Mouse (Mus musculus): ENCODE data around the gene Camk2n1. TPM values are rescaled to one million over a fixed set of nuclear protein-coding genes. Genes with fewer than 3 reads are reported as not detected.

Camk2n1 gene
- polyA plus RNA-seq, 1 experiment from 2014 or later: 6.1 TPM

- DNase-seq (ENCODE audit: low spot score, missing footprints) (no peak), ATAC-seq (ENCODE audit: low FRiP score) (no peak)
- Histone ChIP-seq H3K4me2 (no peak overlapping the region), H3K27ac (ENCODE audit: low read depth, low read length) (no peak overlapping the region), H3K27me3 (ENCODE audit: control insufficient read depth, insufficient read depth, low read length) (peaks cover 2% of the 10 kb centered on the region; the same call in 1 of the 2 replicates), H3K4me3 (ENCODE audit: low read depth, low read length) (no peak overlapping the region), H3K4me1 (ENCODE audit: control insufficient read depth, insufficient read depth, low read length) (peaks cover 14% of the 10 kb centered on the region), H3K9me3 (ENCODE audit: control insufficient read depth, low read length) (no peaks in the 10 kb centered on the region), H3K36me3 (ENCODE audit: control insufficient read depth, insufficient read depth, low read length) (no peaks in the 10 kb centered on the region), H3K9ac (ENCODE audit: low read length) (no peak overlapping the region)
- WGBS: 15% methylated on average over 7 of the region's 7 CpGs
Observed at GRCm38 (mm10) chr4:138469080-138469479, 15.0 kb downstream of the Camk2n1 start.

- Histone ChIP-seq H3K4me1 (ENCODE audit: control insufficient read depth, insufficient read depth, low read length) (no peaks in the 10 kb centered on the region), H3K4me3 (ENCODE audit: low read depth, low read length) (no peak overlapping the region), H3K27ac (ENCODE audit: low read depth, low read length) (no peak overlapping the region), H3K9ac (ENCODE audit: low read length) (no peak overlapping the region), H3K36me3 (ENCODE audit: control insufficient read depth, insufficient read depth, low read length) (no peaks in the 10 kb centered on the region), H3K4me2 (no peak overlapping the region), H3K27me3 (ENCODE audit: control insufficient read depth, insufficient read depth, low read length) (no peaks in the 10 kb centered on the region), H3K9me3 (ENCODE audit: control insufficient read depth, low read length) (no peaks in the 10 kb centered on the region)
- DNase-seq (ENCODE audit: low spot score, missing footprints): peak; percentile 49
- WGBS: 82% methylated on average over 7 of the region's 7 CpGs
- no peak for ATAC-seq (ENCODE audit: low FRiP score)
Observed at GRCm38 (mm10) chr4:138471241-138471640, 17.1 kb downstream of the Camk2n1 start.

- Histone ChIP-seq H3K4me2 (no peak overlapping the region), H3K27ac (ENCODE audit: low read depth, low read length) (no peak overlapping the region), H3K9ac (ENCODE audit: low read length) (no peak overlapping the region), H3K36me3 (ENCODE audit: control insufficient read depth, insufficient read depth, low read length) (no peaks in the 10 kb centered on the region), H3K4me1 (ENCODE audit: control insufficient read depth, insufficient read depth, low read length) (no peaks in the 10 kb centered on the region), H3K27me3 (ENCODE audit: control insufficient read depth, insufficient read depth, low read length) (no peaks in the 10 kb centered on the region), H3K4me3 (ENCODE audit: low read depth, low read length) (no peak overlapping the region), H3K9me3 (ENCODE audit: control insufficient read depth, low read length) (no peaks in the 10 kb centered on the region)
- no peak for DNase-seq (ENCODE audit: low spot score, missing footprints)
- 76% methylated on average over 7 of the region's 7 CpGs for WGBS
- ATAC-seq (ENCODE audit: low FRiP score): no peak
Observed at GRCm38 (mm10) chr4:138479595-138479994, 25.5 kb downstream of the Camk2n1 start.

- H3K4me1 ChIP-seq (ENCODE audit: control insufficient read depth, insufficient read depth, low read length): no peaks in the 10 kb centered on the region
- H3K4me2 ChIP-seq: no peak overlapping the region
- no peaks in the 10 kb centered on the region for H3K36me3 ChIP-seq (ENCODE audit: control insufficient read depth, insufficient read depth, low read length)
- WGBS: 68% methylated on average over 9 of the region's 9 CpGs
- DNase-seq (ENCODE audit: low spot score, missing footprints) (peak; percentile 47), ATAC-seq (ENCODE audit: low FRiP score) (no peak)
- no peak overlapping the region for H3K9ac ChIP-seq (ENCODE audit: low read length)
- no peak overlapping the region for H3K27ac ChIP-seq (ENCODE audit: low read depth, low read length)
- no peaks in the 10 kb centered on the region for H3K27me3 ChIP-seq (ENCODE audit: control insufficient read depth, insufficient read depth, low read length)
- H3K9me3 ChIP-seq (ENCODE audit: control insufficient read depth, low read length): no peaks in the 10 kb centered on the region
- H3K4me3 ChIP-seq (ENCODE audit: low read depth, low read length): no peak overlapping the region
Observed at GRCm38 (mm10) chr4:138480962-138481361, 26.8 kb downstream of the Camk2n1 start.

- H3K4me2 ChIP-seq: no peak overlapping the region
- no peak overlapping the region for H3K4me3 ChIP-seq (ENCODE audit: low read depth, low read length)
- H3K4me1 ChIP-seq (ENCODE audit: control insufficient read depth, insufficient read depth, low read length): 0 out of 2 replicates have a peak, but pooled peaks cover under 1% of the 10 kb centered on the region
- H3K9me3 ChIP-seq (ENCODE audit: control insufficient read depth, low read length): no peaks in the 10 kb centered on the region
- no peak overlapping the region for H3K9ac ChIP-seq (ENCODE audit: low read length)
- no peaks in the 10 kb centered on the region for H3K27me3 ChIP-seq (ENCODE audit: control insufficient read depth, insufficient read depth, low read length)
- ATAC-seq (ENCODE audit: low FRiP score) (no peak), DNase-seq (ENCODE audit: low spot score, missing footprints) (peak; percentile 37)
- no peak overlapping the region for H3K27ac ChIP-seq (ENCODE audit: low read depth, low read length)
- 73% methylated on average over 8 of the region's 8 CpGs for WGBS
- H3K36me3 ChIP-seq (ENCODE audit: control insufficient read depth, insufficient read depth, low read length): no peaks in the 10 kb centered on the region
Observed at GRCm38 (mm10) chr4:138482721-138483120, 28.6 kb downstream of the Camk2n1 start.

GRCm38 (mm10) chr4:138488241-138488640, 34.1 kb downstream of the Camk2n1 start:
- Histone ChIP-seq H3K27ac (ENCODE audit: low read depth, low read length) (no peak overlapping the region; the same call in 1 of the 2 replicates), H3K27me3 (ENCODE audit: control insufficient read depth, insufficient read depth, low read length) (no peaks in the 10 kb centered on the region), H3K4me2 (no peak overlapping the region), H3K36me3 (ENCODE audit: control insufficient read depth, insufficient read depth, low read length) (no peaks in the 10 kb centered on the region), H3K9ac (ENCODE audit: low read length) (no peak overlapping the region), H3K9me3 (ENCODE audit: control insufficient read depth, low read length) (no peaks in the 10 kb centered on the region), H3K4me1 (ENCODE audit: control insufficient read depth, insufficient read depth, low read length) (peaks cover 13% of the 10 kb centered on the region), H3K4me3 (ENCODE audit: low read depth, low read length) (no peak overlapping the region)
- WGBS: 35% methylated on average over 8 of the region's 8 CpGs
- DNase-seq (ENCODE audit: low spot score, missing footprints) (no peak), ATAC-seq (ENCODE audit: low FRiP score) (no peak)

GRCm38 (mm10) chr4:138491088-138491487, 37.0 kb downstream of the Camk2n1 start:
- WGBS: 73% methylated on average over 4 of the region's 4 CpGs
- Histone ChIP-seq H3K4me1 (ENCODE audit: control insufficient read depth, insufficient read depth, low read length) (peaks cover 38% of the 10 kb centered on the region), H3K4me3 (ENCODE audit: low read depth, low read length) (no peak overlapping the region), H3K9ac (ENCODE audit: low read length) (no peak overlapping the region), H3K27me3 (ENCODE audit: control insufficient read depth, insufficient read depth, low read length) (no peaks in the 10 kb centered on the region), H3K9me3 (ENCODE audit: control insufficient read depth, low read length) (no peaks in the 10 kb centered on the region), H3K4me2 (no peak overlapping the region), H3K36me3 (ENCODE audit: control insufficient read depth, insufficient read depth, low read length) (no peaks in the 10 kb centered on the region), H3K27ac (ENCODE audit: low read depth, low read length) (no peak overlapping the region)
- ATAC-seq (ENCODE audit: low FRiP score): no peak
- DNase-seq (ENCODE audit: low spot score, missing footprints): no peak

- ATAC-seq (ENCODE audit: low FRiP score) (no peak), DNase-seq (ENCODE audit: low spot score, missing footprints) (no peak)
- Histone ChIP-seq H3K9me3 (ENCODE audit: control insufficient read depth, low read length) (no peaks in the 10 kb centered on the region), H3K4me3 (ENCODE audit: low read depth, low read length) (no peak overlapping the region), H3K27ac (ENCODE audit: low read depth, low read length) (peak overlapping the region; percentile 25; the same call in 1 of the 2 replicates), H3K36me3 (ENCODE audit: control insufficient read depth, insufficient read depth, low read length) (no peaks in the 10 kb centered on the region), H3K27me3 (ENCODE audit: control insufficient read depth, insufficient read depth, low read length) (no peaks in the 10 kb centered on the region), H3K4me1 (ENCODE audit: control insufficient read depth, insufficient read depth, low read length) (peaks cover 35% of the 10 kb centered on the region), H3K9ac (ENCODE audit: low read length) (no peak overlapping the region), H3K4me2 (no peak overlapping the region)
- WGBS: 67% methylated on average over 5 of the region's 5 CpGs
Observed at GRCm38 (mm10) chr4:138493161-138494001, 39.3 kb downstream of the Camk2n1 start.

- Histone ChIP-seq H3K9me3 (ENCODE audit: control insufficient read depth, low read length) (no peaks in the 10 kb centered on the region), H3K4me2 (peak overlapping the region; percentile 6; the same call in 1 of the 2 replicates), H3K4me3 (ENCODE audit: low read depth, low read length) (no peak overlapping the region), H3K36me3 (ENCODE audit: control insufficient read depth, insufficient read depth, low read length) (no peaks in the 10 kb centered on the region), H3K4me1 (ENCODE audit: control insufficient read depth, insufficient read depth, low read length) (peaks cover 29% of the 10 kb centered on the region), H3K9ac (ENCODE audit: low read length) (no peak overlapping the region), H3K27me3 (ENCODE audit: control insufficient read depth, insufficient read depth, low read length) (no peaks in the 10 kb centered on the region), H3K27ac (ENCODE audit: low read depth, low read length) (peak overlapping the region; percentile 52)
- ATAC-seq (ENCODE audit: low FRiP score) (peak; percentile 86), DNase-seq (ENCODE audit: low spot score, missing footprints) (peak; percentile 91)
- WGBS: 7% methylated on average over 5 of the region's 5 CpGs
Observed at GRCm38 (mm10) chr4:138494905-138495304, 40.8 kb downstream of the Camk2n1 start.
